Mouse (Mus musculus) MEL (cell line): Measurements from ENCODE around the gene Nhlrc4. TPM values are rescaled to one million over a fixed set of nuclear protein-coding genes. Genes with fewer than 3 reads are reported as not detected.

ENCODE experiments used
- DNase-seq: peaks from one replicate; pipeline ENCODE4 v3.0.0; 2011; ENCODE audit warnings: low read depth, low spot score
- H3K27ac ChIP-seq: 2 replicates; pipeline ENCODE4 v1.5.1; 2012; ENCODE audit warnings: low read depth, mild to moderate bottlenecking, control low read depth, low read length, moderate library complexity; ENCODE audit not compliant: control insufficient read depth
- H3K27me3 ChIP-seq, 2 experiments: fragments of 150-350 bp in 1 of 2; sonication (generic) in 1 of 2; 2 replicates each; pipeline ENCODE4 v1.6.1; 2012; ENCODE audit warnings: low read length in 2 of 2, mild to moderate bottlenecking in 2 of 2, improper control_type of control experiment in 1 of 2, moderate library complexity in 1 of 2; ENCODE audit not compliant: insufficient read depth in 2 of 2, control insufficient read depth in 1 of 2
- H3K36me3 ChIP-seq, 2 experiments: 2 replicates each; pipeline ENCODE4 v1.6.1; 2012 to 2014; ENCODE audit warnings: low read length in 2 of 2, improper control_type of control experiment in 1 of 2, inconsistent platforms in 1 of 2, mild to moderate bottlenecking in 1 of 2; ENCODE audit not compliant: insufficient read depth in 2 of 2, control insufficient read depth in 1 of 2
- H3K4me1 ChIP-seq, 2 experiments: fragments of 150-350 bp in 1 of 2; sonication (generic) in 1 of 2; 2 replicates each; pipeline ENCODE4 v1.6.1; 2012; ENCODE audit warnings: low read length in 2 of 2, improper control_type of control experiment in 1 of 2, mild to moderate bottlenecking in 1 of 2; ENCODE audit not compliant: insufficient read depth in 2 of 2, control insufficient read depth in 1 of 2
- H3K4me3 ChIP-seq, 2 experiments: fragments of 150-350 bp in 1 of 2; sonication (generic) in 1 of 2; 2 replicates each; pipeline ENCODE4 v1.5.1; 2012; ENCODE audit warnings: low read depth in 2 of 2, low read length in 2 of 2, mild to moderate bottlenecking in 2 of 2, moderate library complexity in 2 of 2, control low read depth in 1 of 2, improper control_type of control experiment in 1 of 2; ENCODE audit not compliant: control insufficient read depth in 1 of 2, insufficient read depth in 1 of 2
- H3K79me2 ChIP-seq: 2 replicates; pipeline ENCODE4 v1.6.1; 2012; ENCODE audit warnings: mild to moderate bottlenecking, low read length, moderate library complexity; ENCODE audit not compliant: control insufficient read depth, poor library complexity, insufficient read depth
- H3K9ac ChIP-seq: 2 replicates; pipeline ENCODE4 v1.6.1; 2012; ENCODE audit warnings: low read depth, mild to moderate bottlenecking, control low read depth, low read length, moderate library complexity; ENCODE audit not compliant: control insufficient read depth, poor library complexity, severe bottlenecking
- H3K9me3 ChIP-seq: fragments of 150-350 bp; sonication (generic); replicated peaks from 2 replicates; pipeline ENCODE4 v1.6.1; 2012; ENCODE audit warnings: mild to moderate bottlenecking, low read length, improper control_type of control experiment, moderate library complexity; ENCODE audit not compliant: insufficient read depth
- BHLHE40 ChIP-seq: IDR thresholded peaks from 2 replicates; pipeline ENCODE4 v1.6.1; 2012; ENCODE audit warnings: low read depth, mild to moderate bottlenecking, inconsistent platforms, low read length, improper control_type of control experiment, borderline replicate concordance
- CTCF ChIP-seq, 3 experiments: IDR thresholded peaks in 2 of 3; conservative IDR thresholded peaks in 1 of 3; 2 replicates each; pipeline ENCODE4 v1.5.1; 2011 to 2012; ENCODE audit warnings: low read length in 3 of 3, low read depth in 2 of 3, mild to moderate bottlenecking in 2 of 3, improper control_type of control experiment in 1 of 3, inconsistent platforms in 1 of 3, mixed read lengths in 1 of 3, moderate library complexity in 1 of 3; ENCODE audit not compliant: control insufficient read depth in 1 of 3, insufficient read depth in 1 of 3, poor library complexity in 1 of 3, severe bottlenecking in 1 of 3
- E2F4 ChIP-seq: IDR thresholded peaks from 2 replicates; pipeline ENCODE4 v1.6.1; 2011; ENCODE audit warnings: low read depth, low read length, improper control_type of control experiment, borderline replicate concordance
- ELF1 ChIP-seq: IDR thresholded peaks from 2 replicates; pipeline ENCODE4 v1.6.1; 2014; ENCODE audit warnings: low read depth, mild to moderate bottlenecking, inconsistent platforms, low read length, improper control_type of control experiment, moderate library complexity
- EP300 ChIP-seq, 2 experiments: IDR thresholded peaks; 2 replicates each; pipeline ENCODE4 v1.6.1; 2011; ENCODE audit warnings: improper control_type of control experiment in 2 of 2, low read length in 2 of 2, low read depth in 1 of 2, mild to moderate bottlenecking in 1 of 2
- HCFC1 ChIP-seq: IDR thresholded peaks from 2 replicates; pipeline ENCODE4 v1.6.1; 2012; ENCODE audit warnings: low read depth, mild to moderate bottlenecking, inconsistent platforms, low read length, improper control_type of control experiment, moderate library complexity
- MAX ChIP-seq: IDR thresholded peaks from 2 replicates; pipeline ENCODE4 v1.6.1; 2011; ENCODE audit warnings: low read length, improper control_type of control experiment
- MYB ChIP-seq: IDR thresholded peaks from 2 replicates; pipeline ENCODE4 v1.6.1; 2011; ENCODE audit warnings: mild to moderate bottlenecking, low read depth, low read length, improper control_type of control experiment
- RAD21 ChIP-seq: IDR thresholded peaks from 2 replicates; pipeline ENCODE4 v1.6.1; 2011; ENCODE audit warnings: mild to moderate bottlenecking, low read depth, low read length, improper control_type of control experiment
- RCOR1 ChIP-seq: IDR thresholded peaks from 2 replicates; pipeline ENCODE4 v1.6.1; 2012; ENCODE audit warnings: low read depth, mild to moderate bottlenecking, inconsistent platforms, low read length, improper control_type of control experiment
- SMC3 ChIP-seq: IDR thresholded peaks from 2 replicates; pipeline ENCODE4 v1.6.1; 2011; ENCODE audit warnings: low read depth, low read length, improper control_type of control experiment
- TCF12 ChIP-seq: IDR thresholded peaks from 2 replicates; pipeline ENCODE4 v1.6.1; 2014; ENCODE audit warnings: low read depth, mild to moderate bottlenecking, inconsistent platforms, low read length, improper control_type of control experiment, moderate library complexity
- USF1 ChIP-seq: IDR thresholded peaks from 2 replicates; pipeline ENCODE4 v1.6.1; 2014; ENCODE audit warnings: low read depth, mild to moderate bottlenecking, inconsistent platforms, low read length, improper control_type of control experiment, moderate library complexity
- ZC3H11A ChIP-seq: IDR thresholded peaks from 2 replicates; pipeline ENCODE4 v1.6.1; 2012; ENCODE audit warnings: low read depth, mild to moderate bottlenecking, inconsistent platforms, low read length, improper control_type of control experiment
- ZKSCAN1 ChIP-seq: IDR thresholded peaks from 2 replicates; pipeline ENCODE4 v1.6.1; 2012; ENCODE audit warnings: low read depth, mild to moderate bottlenecking, inconsistent platforms, low read length, improper control_type of control experiment, moderate library complexity
- polyA plus RNA-seq, 2 experiments: library from polyadenylated mRNA; stranded (reverse) in 1 of 2; unstranded in 1 of 2; fragments of >175 nt in 1 of 2; fragments of >200 nt in 1 of 2; gene quantifications; 2 replicates each; pipeline versions ENCODE4 v1.2.1 to v1.2.4; 2012; ENCODE audit warnings: low replicate concordance in 2 of 2, low read depth in 1 of 2; ENCODE audit not compliant: insufficient read length in 2 of 2, insufficient read depth in 1 of 2, missing spikeins in 1 of 2
- total RNA-seq: library from RNA; depleted of rRNA; stranded (reverse); fragments of 300-350 nt; gene quantifications from 2 replicates; pipeline ENCODE4 v1.2.3, GENCODE M21; 2012

Nhlrc4 gene
- total and polyA plus RNA-seq, 3 experiments = 0.19 to 0.23 TPM; not detected in 1

DNA sequence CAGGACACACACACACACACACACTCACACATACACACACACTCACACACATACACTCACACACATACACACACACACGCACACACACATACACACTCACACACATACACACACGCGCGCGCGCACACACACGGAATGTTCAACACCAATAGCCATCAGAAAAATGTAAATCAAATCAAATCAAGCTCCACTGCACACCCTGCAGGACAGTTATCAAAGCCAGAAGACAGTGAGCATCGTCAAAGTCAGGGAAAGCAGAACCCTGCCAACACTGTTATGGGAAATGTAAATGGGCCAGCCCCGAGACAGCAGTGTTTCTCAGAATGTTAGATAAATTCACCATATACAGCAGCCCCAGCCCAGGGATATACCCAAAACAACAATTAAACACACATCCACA is 25.7 kb upstream of the Nhlrc4 start:
- no peak for DNase-seq
- H3K27me3 ChIP-seq = no peaks in the 10 kb centered on the region
- H3K79me2 ChIP-seq = no peaks in the 10 kb centered on the region; the same call in 1 of the 2 replicates
- no peaks in the 10 kb centered on the region for H3K9me3 ChIP-seq
- peaks cover 2 to 6% of the 10 kb centered on the region in 2 experiments; a peak in 1 of 4 replicates for H3K4me1 ChIP-seq
- no peak overlapping the region for H3K9ac ChIP-seq
- no peaks in the 10 kb centered on the region; a peak in 1 of 4 replicates for H3K36me3 ChIP-seq
- TF ChIP-seq CTCF (IDR thresholded peaks at IDR 0.05 in 2 of 3, conservative IDR thresholded peaks at IDR 0.05 in 1 of 3; ENCODE audit: control insufficient read depth in 1 of 3, insufficient read depth in 1 of 3, low read depth in 2 of 3, low read length in 3 of 3, poor library complexity in 1 of 3, severe bottlenecking in 1 of 3) (peak in 1 of 3 experiments; percentile 25; a peak in 1 of 6 replicates), ELF1 (no peak)
- no peak overlapping the region for H3K27ac ChIP-seq
- no peak overlapping the region for H3K4me3 ChIP-seq

GRCm38 (mm10) chr17:25968176-25968575 is 23.4 kb upstream of the Nhlrc4 start:
- no peak overlapping the region for H3K9ac ChIP-seq
- H3K27me3 ChIP-seq = no peaks in the 10 kb centered on the region
- H3K79me2 ChIP-seq = no peaks in the 10 kb centered on the region
- no peak overlapping the region for H3K27ac ChIP-seq
- H3K4me3 ChIP-seq = no peak overlapping the region
- H3K9me3 ChIP-seq = no peaks in the 10 kb centered on the region
- peaks cover 2 to 6% of the 10 kb centered on the region in 2 experiments; a peak in 1 of 4 replicates for H3K4me1 ChIP-seq
- TF ChIP-seq USF1 = no peak
- no peak for TF ChIP-seq ZC3H11A
- no peak for TF ChIP-seq TCF12
- TF ChIP-seq HCFC1 = no peak
- no peak for TF ChIP-seq SMC3
- TF ChIP-seq MYB = no peak
- TF ChIP-seq, all 39 proteins: peak for 0
- H3K36me3 ChIP-seq = no peaks in the 10 kb centered on the region; a peak in 1 of 4 replicates
- DNase-seq = no peak

DNA sequence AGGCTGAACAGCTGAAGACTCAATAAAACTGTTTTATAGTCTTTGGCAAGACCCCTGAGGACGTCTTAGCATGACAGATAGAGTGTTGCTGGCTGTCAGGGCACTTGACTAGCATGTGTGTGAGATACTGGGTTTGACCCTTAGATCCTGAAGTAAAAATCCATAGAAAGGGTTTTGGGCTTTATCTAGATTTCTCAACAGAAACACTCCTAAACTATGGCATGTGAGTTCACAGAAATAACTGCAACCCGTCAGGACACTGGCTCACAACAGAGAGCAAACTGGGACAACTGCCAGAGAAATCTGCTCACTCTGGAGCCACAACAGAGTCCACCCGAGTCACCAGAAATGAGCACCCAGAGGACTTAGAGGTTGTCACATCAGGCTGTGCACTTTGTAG is 22.9 kb upstream of the Nhlrc4 start:
- TF ChIP-seq RAD21 (no peak), MAX (no peak), ELF1 (no peak), USF1 (no peak), RCOR1 (no peak), EP300 (IDR thresholded peaks at IDR 0.05; ENCODE audit: low read depth in 1 of 2, low read length in 2 of 2) (no peak), ZKSCAN1 (no peak), BHLHE40 (no peak), E2F4 (no peak)
- TF ChIP-seq, all 39 proteins: peak for 0
- H3K27ac ChIP-seq = no peak overlapping the region
- H3K9ac ChIP-seq = no peak overlapping the region
- no peaks in the 10 kb centered on the region for H3K9me3 ChIP-seq
- no peaks in the 10 kb centered on the region for H3K27me3 ChIP-seq
- no peak overlapping the region for H3K4me3 ChIP-seq
- no peak for DNase-seq
- H3K36me3 ChIP-seq = no peaks in the 10 kb centered on the region; a peak in 1 of 4 replicates
- peaks cover 2 to 8% of the 10 kb centered on the region in 2 experiments; a peak in 2 of 4 replicates for H3K4me1 ChIP-seq
- H3K79me2 ChIP-seq = no peaks in the 10 kb centered on the region
